Mouse (Mus musculus) testis, adult 2 months (tissue): Measurements from ENCODE around the gene Mcub.

Experiments used
- CTCF ChIP-seq: fragments of 200-500 bp; IDR thresholded peaks from 2 replicates; pipeline ENCODE4 v1.5.1; 2012; ENCODE audit warnings: low read depth, mild to moderate bottlenecking, inconsistent platforms, low read length, moderate library complexity; ENCODE audit not compliant: control insufficient read depth, insufficient read depth, insufficient replicate concordance
- POLR2A ChIP-seq: fragments of 200-500 bp; IDR thresholded peaks from 2 replicates; pipeline ENCODE4 v1.6.1; 2012; ENCODE audit warnings: low read depth, mild to moderate bottlenecking, inconsistent platforms, low read length, moderate library complexity; ENCODE audit not compliant: control insufficient read depth

GRCm38 (mm10) chr3:130006141-130006540 is 36.1 kb upstream of the Mcub start:
- TF ChIP-seq CTCF (no peak), POLR2A (no peak)
